Mouse (Mus musculus) urinary bladder, postnatal 10 days (tissue): ENCODE measurements around the gene Ncl.
"Not testable (repeated sequence)": the region's sequence is repeated elsewhere in the genome, so short reads cannot be mapped to it uniquely, and the experiment has no call there.

Source experiments
- DNase-seq: peaks from one replicate; pipeline ENCODE4 v3.0.0; 2022; ENCODE audit warnings: low spot score

The Ncl gene

GRCm38 (mm10) chr1:86359798-86360179 lies 589 bp upstream of the Ncl start:
- DNase-seq: no peak

GRCm38 (mm10) chr1:86358229-86358905 lies 833 bp downstream of the Ncl start:
- DNase-seq: peak; percentile 20

DNA sequence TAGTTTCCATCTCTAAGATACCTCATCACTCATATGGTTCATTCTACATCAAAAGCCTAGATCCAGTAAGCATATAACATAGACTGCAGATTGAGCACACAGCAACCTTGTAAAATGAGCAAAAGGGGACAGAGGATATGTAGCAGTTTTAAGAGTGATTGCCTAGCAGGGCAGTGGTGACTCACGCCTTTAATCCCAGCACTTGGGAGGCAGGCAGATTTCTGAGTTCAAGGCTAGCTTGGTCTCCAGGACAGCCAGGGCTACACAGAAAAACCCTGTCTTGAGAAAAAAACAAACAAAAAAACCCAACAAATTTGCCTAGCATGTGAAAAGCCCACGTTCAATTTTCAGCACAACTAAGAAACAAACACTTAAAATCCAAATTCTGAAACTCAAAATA lies 5.0 kb downstream of the Ncl start:
- DNase-seq: no peak

GRCm38 (mm10) chr1:86350576-86350975 lies 8.6 kb downstream of the Ncl start:
- no peak for DNase-seq

DNA sequence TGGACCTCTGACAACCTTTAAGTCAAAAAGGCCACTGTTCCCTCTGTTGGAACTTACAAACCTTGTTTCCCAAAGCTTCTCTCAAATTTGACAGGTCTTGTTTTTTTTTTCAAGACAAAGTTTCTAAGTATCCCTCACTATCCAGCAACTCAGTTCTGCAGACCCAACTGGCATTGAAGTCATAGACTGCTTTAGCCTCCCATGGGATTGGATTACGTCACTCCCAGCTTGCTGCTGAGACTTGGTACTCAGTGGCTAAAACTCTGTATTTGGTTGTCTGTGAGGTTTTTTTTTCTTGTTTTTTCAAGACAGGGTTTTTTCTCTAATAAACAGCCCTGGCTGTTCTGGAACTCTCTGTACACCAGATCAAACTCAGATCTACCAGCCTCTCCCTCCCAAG lies 9.5 kb downstream of the Ncl start:
- DNase-seq: no peak

DNA sequence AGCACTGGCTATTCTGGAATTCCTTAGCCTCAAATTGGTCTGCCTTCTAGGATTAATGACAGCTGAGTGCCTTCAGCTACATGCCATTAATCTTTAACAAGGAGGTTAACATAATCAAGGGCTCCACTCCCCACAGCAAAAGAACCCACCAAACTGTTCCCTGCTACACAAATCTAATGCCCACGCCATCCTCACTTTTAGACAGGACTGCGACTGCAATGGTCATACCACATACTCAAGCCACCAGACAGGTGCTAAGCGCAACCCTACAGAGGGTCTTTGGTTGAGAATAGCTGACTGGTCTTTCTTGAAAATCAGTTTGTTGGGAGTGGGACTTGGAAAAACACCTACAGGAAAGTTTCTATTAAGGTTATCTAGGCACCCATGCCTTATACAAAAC lies 10.0 kb downstream of the Ncl start:
- no peak for DNase-seq

DNA sequence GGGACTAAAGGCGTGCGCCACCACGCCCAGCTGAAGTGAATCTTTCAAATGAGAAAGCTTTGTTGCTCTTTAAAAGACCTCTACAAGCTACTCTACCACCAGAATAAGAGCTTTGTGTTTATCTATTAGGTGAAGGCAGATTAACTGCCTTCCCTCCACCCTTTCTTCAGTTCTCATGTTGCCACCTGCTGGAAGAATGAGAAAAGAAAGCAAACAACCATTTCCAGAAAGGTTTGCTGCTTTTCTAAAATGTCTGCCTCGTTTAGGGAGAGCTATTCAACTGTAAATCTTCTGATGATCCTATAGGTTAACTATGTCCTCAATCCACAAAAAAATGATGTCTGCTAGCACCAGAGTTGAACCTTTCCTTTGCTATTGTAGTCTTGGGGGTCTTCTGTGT lies 10.4 kb downstream of the Ncl start:
- DNase-seq: no peak

DNA sequence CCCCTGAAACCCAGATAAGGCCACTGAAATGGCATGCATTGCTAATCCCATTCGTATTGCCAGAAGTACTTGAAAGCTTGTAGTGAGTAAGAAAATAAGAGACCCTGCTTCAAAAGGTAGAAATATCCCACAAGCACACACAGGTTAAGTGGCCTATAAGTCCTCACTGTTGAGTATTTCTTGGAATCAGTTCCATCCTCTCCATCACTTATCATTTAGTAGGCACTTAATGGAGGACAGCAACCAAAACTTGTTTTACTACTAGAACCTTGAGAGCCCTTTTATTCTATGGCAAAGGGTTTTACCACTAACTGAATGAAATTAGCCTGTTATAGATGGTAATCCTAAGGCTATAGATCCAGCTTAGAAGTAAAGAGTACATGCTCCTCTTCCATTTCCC lies 11.1 kb downstream of the Ncl start:
- no peak for DNase-seq

- no peak for DNase-seq
These were observed 11.5 kb downstream of the Ncl start for GRCm38 (mm10) chr1:86347716-86348045.

- DNase-seq: no peak
These were observed 12.1 kb downstream of the Ncl start for GRCm38 (mm10) chr1:86346851-86347715.

DNA sequence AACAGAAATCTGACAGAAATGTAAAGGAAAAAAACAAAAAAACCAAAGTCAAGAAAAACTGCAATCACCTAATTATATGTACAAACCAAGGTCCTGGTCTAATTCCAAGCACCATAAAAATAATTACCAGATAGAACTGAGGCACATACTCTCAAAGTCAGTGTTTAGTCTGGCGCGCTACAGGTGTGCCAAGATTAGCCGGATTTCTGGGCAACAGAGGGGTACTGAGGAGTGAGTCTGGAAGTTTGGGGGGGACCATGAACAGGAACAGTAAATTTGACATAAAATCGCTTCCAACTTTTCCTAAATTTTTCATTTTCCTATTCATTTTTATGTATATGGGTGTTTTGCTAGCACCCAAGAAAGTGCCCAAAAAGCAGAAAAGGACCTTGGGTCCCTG lies 13.2 kb downstream of the Ncl start:
- DNase-seq: no peak

- no peak for DNase-seq
These were observed 14.1 kb downstream of the Ncl start for GRCm38 (mm10) chr1:86345069-86345468.

- DNase-seq: no peak
These were observed 15.0 kb downstream of the Ncl start for GRCm38 (mm10) chr1:86343969-86344861.

GRCm38 (mm10) chr1:86343087-86343645 lies 16.0 kb downstream of the Ncl start:
- DNase-seq: no peak

- DNase-seq: no peak
These were observed 16.8 kb downstream of the Ncl start for GRCm38 (mm10) chr1:86342371-86342770.

DNA sequence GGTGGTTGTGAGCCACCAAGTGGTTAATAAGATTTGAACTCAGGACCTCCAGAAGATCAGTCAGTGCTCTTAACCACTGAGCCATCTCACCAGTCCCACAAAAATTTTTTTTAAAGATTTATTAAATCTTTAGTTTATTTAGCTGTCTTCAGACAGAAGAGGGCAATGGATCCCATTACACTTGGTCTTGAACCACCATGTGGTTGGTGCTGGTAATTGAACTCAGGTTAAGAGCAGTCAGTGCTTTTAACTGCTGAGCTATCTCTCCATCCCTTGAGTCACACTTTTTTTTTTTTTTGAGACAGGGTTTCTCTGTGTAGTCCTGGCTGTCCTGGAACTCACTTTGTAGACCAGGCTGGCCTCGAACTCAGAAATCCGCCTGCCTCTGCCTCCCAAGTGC lies 18.1 kb downstream of the Ncl start:
- not testable (repeated sequence) for DNase-seq

DNA sequence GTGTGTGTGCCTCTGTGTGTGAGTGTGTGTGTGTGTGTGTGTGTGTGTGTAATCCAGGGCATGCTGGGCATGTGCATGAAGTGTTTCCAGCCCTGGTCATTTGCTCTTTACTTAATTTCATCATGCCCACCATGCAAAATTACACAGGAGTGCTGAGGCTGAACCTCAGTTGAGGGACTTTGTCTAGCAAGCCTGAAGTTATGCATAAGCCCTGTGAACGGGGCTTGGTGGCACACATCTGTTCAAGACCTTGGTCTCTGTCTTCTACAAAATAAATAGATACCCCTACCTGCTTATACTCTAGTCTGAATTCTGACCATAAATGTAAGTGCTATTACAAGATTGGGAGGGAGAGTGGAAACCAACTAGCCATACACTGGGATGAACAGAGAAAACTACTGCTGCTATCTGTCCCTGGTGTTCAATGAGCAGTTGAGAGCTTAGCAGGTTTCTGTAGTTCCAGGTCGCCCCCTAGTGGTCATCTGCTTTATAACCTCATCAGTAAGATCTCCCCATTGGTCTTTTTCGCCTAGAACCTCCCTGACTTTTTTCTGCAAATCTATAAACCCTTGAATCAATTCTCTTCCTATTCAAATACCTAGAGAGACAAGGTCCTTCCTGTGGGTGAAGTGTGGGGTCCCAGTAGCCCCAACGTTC lies 19.9 kb downstream of the Ncl start:
- DNase-seq: peak; percentile 35

DNA sequence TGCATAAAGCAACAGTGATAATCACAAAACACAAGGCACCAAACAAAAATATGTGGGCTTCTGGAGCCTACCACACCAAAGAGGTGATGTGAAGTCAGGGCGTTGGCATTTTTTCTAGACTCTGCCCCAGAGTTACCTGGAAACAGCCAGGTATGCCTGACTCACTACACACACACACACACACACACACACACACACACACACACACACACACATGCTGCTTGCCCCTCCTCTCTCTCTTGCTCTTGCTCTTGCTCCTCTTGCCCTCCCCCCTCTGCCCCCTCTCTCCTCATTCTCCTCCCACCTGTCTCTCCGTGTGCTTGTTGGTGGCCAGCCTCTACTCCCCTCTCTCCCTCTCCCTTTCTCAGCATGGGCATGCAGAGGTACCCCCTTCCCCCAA lies 22.9 kb downstream of the Ncl start:
- no peak for DNase-seq

DNA sequence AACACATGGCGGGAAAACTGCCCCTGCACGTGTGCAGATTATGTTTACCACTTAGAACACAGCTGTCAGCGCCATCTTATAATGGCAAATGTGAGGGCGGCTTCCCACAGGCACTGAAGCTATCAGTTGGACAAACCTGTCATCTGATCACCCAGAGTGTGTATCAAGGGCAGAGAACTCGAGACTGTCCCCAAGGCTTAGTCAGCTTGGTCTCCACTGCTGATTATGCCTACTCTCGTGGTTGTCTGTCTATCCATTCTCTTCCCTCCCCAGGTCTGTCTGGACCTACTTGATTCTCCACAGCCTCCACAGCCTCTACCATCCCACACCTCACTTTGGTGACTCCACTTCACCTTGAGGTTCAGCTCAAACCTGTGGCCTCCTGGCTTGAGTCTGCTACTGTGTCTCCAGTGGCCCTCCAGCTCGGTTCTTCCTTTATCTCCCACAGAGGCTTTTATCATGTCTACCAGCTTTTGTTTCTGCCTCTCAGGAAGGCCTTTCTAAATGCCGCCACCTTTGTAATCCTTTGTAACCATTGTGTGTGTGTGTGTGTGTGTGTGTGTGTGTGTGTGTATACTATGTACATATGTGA lies 38.3 kb downstream of the Ncl start:
- no peak for DNase-seq

DNA sequence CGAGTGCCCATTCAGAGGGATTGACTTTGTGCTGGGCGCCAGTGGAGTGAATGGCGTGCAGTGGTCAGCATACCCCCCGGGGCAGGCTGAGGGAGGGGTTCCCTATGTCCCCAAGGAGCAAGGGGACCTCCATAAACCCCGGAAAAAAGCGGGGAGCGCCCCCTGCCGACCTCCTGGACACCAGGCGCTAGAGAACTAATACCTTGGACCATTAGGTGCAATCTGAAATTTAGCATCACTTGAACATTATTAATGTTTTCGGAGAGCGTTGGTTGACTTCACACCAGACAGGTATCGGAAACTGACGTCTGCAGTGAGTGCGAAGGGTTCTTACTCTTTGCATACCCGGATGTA lies 45.5 kb downstream of the Ncl start:
- no peak for DNase-seq

GRCm38 (mm10) chr1:86313096-86313771 lies 46.0 kb downstream of the Ncl start:
- no peak for DNase-seq
